In the genomic region with DNA sequence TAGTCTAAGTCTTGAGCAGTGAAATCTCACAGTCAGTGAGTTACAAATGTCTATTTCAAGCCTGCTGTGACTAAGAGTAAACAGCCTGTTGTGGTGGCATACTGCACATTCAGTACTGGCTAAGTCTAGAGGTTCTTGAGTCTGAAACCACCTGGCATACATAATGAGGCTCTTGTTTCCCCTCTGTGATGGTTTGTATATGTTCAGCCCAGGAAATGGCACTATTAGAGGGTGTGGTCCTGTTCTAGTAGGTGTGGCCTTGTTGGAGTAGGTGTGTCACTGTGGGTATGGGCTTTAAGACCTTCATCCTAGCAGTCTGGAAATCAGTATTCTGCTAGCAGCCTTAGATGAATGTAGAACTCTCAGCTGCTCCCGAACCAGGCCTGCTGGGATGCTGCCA, we compare ENCODE assay signal across 15 mouse cellular contexts.
DNase-seq lines count a peak whose midpoint lies in the region; ATAC-seq and TF ChIP-seq lines count a peak whose summit lies in the region.
"Had no signal": no experiment of that assay in that cellular context is flagged by ENCODE, and none has a peak within 500 bp of the region (broad histone marks: within the 10 kb centered on the region; RNA-seq: fewer than 3 reads in every experiment).

No protein-coding gene starts in this region.

- H3K27me3 ChIP-seq in ES-Bruce4 (ENCODE audit: control insufficient read depth, insufficient read depth, low read length, poor library complexity, severe bottlenecking): no peaks in the 10 kb centered on the region
- no peaks in the 10 kb centered on the region for H3K27me3 ChIP-seq in kidney, embryonic 16.5 days (ENCODE audit: insufficient read depth, low read length)
- H3K27me3 ChIP-seq: embryonic facial prominence, embryonic 13.5 days; midbrain, embryonic 12.5 days had no signal

- H3K4me1 ChIP-seq in lung, adult 2 months (ENCODE audit: control insufficient read depth, insufficient read depth, low read length): no peaks in the 10 kb centered on the region
- no peaks in the 10 kb centered on the region for H3K4me1 ChIP-seq in ES-Bruce4 (ENCODE audit: control insufficient read depth, insufficient read depth, low read length)
- H3K4me1 ChIP-seq in kidney, embryonic 16.5 days (ENCODE audit: insufficient read depth, low read length): no peaks in the 10 kb centered on the region
- H3K4me1 ChIP-seq: embryonic facial prominence, embryonic 13.5 days; midbrain, embryonic 12.5 days had no signal

- no peak overlapping the region for H3K9ac ChIP-seq in ES-Bruce4 (ENCODE audit: low read depth, poor library complexity, severe bottlenecking)
- no peak overlapping the region for H3K9ac ChIP-seq in kidney, embryonic 16.5 days (replicated peaks; ENCODE audit: low read length)
- H3K9ac ChIP-seq: embryonic facial prominence, embryonic 13.5 days; lung, embryonic 14.5 days; midbrain, embryonic 12.5 days had no signal

- H3K27ac ChIP-seq in ES-Bruce4 (ENCODE audit: insufficient read depth, low read length): 0 out of 2 replicates have a peak overlapping the region, but pooled peaks have one; percentile 31
- no peak overlapping the region for H3K27ac ChIP-seq in kidney, embryonic 16.5 days (ENCODE audit: low read length)
- H3K27ac ChIP-seq: embryonic facial prominence, embryonic 13.5 days; hindbrain, postnatal 0 days; midbrain, embryonic 12.5 days had no signal

- H3K4me3 ChIP-seq in lung, adult 2 months (replicated peaks; ENCODE audit: extremely low read depth, low read depth, low read length): no peak overlapping the region
- no peak overlapping the region for H3K4me3 ChIP-seq in ES-Bruce4 (ENCODE audit: low read depth, low read length)
- H3K4me3 ChIP-seq in kidney, embryonic 16.5 days (ENCODE audit: low read length): no peak overlapping the region
- H3K4me3 ChIP-seq: embryonic facial prominence, embryonic 13.5 days; midbrain, embryonic 12.5 days had no signal

- TF ChIP-seq EP300 in ES-Bruce4 (IDR thresholded peaks at IDR 0.05; ENCODE audit: insufficient read depth, low read depth, low read length): no peak

- DNase-seq in lung, postnatal 36 days: peak; percentile 30
- no peak for DNase-seq in lung, adult 2 months
- DNase-seq in cerebellum, adult 9-11 months: no peak
- DNase-seq: adrenal gland, adult 8-10 months; kidney, postnatal 14 days; lung, embryonic 14.5 days; thymus, postnatal 14 days had no signal

- ATAC-seq in erythroblast, adult 5-6 weeks (replicated peaks; ENCODE audit: low FRiP score, poor library complexity, severe bottlenecking): peak; percentile 62
- ATAC-seq in neutrophil, adult 5-6 weeks (ENCODE audit: extremely low read depth, insufficient number of reproducible peaks, low FRiP score, poor library complexity, severe bottlenecking): peak; percentile 78
- ATAC-seq in kidney, embryonic 16.5 days (ENCODE audit: low FRiP score, low TSS enrichment): no peak
- ATAC-seq: forebrain, embryonic 14.5 days; hindbrain, postnatal 0 days had no signal

- no peak for TF ChIP-seq POLR2A in lung, adult 2 months (IDR thresholded peaks at IDR 0.05; ENCODE audit: borderline replicate concordance, extremely low read depth, low read depth, low read length)
- TF ChIP-seq POLR2A in ES-Bruce4 (IDR thresholded peaks at IDR 0.05; ENCODE audit: insufficient read depth, low read length): no peak

- no peaks in the 10 kb centered on the region for H3K9me3 ChIP-seq in ES-Bruce4 (replicated peaks; ENCODE audit: control insufficient read depth, insufficient read depth, low read length, poor library complexity, severe bottlenecking)
- H3K9me3 ChIP-seq in kidney, embryonic 16.5 days (ENCODE audit: low read length): no peaks in the 10 kb centered on the region
- H3K9me3 ChIP-seq: embryonic facial prominence, embryonic 13.5 days; midbrain, embryonic 12.5 days had no signal

- 63% methylated on average over 1 of the region's 1 CpGs for WGBS in lung, adult 2 months
- 92% methylated on average over 1 of the region's 1 CpGs for WGBS in kidney, embryonic 16.5 days

- TF ChIP-seq CTCF in lung, adult 2 months (IDR thresholded peaks at IDR 0.05; ENCODE audit: insufficient read depth, low read length): no peak
- TF ChIP-seq CTCF in ES-Bruce4 (IDR thresholded peaks at IDR 0.05; ENCODE audit: low read depth, low read length): no peak

- no peak overlapping the region for H3K4me2 ChIP-seq in kidney, embryonic 16.5 days (replicated peaks; ENCODE audit: low read depth, low read length)
- H3K4me2 ChIP-seq: embryonic facial prominence, embryonic 13.5 days; lung, embryonic 14.5 days; midbrain, embryonic 12.5 days had no signal

- no peaks in the 10 kb centered on the region for H3K36me3 ChIP-seq in ES-Bruce4 (ENCODE audit: control insufficient read depth, insufficient read depth, low read length, poor library complexity, severe bottlenecking)
- H3K36me3 ChIP-seq in kidney, embryonic 16.5 days (ENCODE audit: insufficient read depth, low read length): 0 out of 2 replicates have a peak, but pooled peaks cover 4% of the 10 kb centered on the region
